Mouse (Mus musculus): ENCODE data around the gene Maip1.

Gene Maip1

GRCm38 (mm10) chr1:57428368-57429308, 22.5 kb downstream of the Maip1 start:
- DNase-seq (ENCODE audit: low read depth), result peak; percentile 62

GRCm38 (mm10) chr1:57429786-57430483, 23.8 kb downstream of the Maip1 start:
- no peak for DNase-seq (ENCODE audit: low read depth)

- no peak for DNase-seq (ENCODE audit: low read depth)
Observed at GRCm38 (mm10) chr1:57433141-57433540, 27.0 kb downstream of the Maip1 start.

- DNase-seq (ENCODE audit: low read depth), result no peak
Observed at GRCm38 (mm10) chr1:57436408-57436807, 30.3 kb downstream of the Maip1 start.

- no peak for DNase-seq (ENCODE audit: low read depth)
Observed at GRCm38 (mm10) chr1:57436954-57437353, 30.8 kb downstream of the Maip1 start.

- no peak for DNase-seq (ENCODE audit: low read depth)
Observed at GRCm38 (mm10) chr1:57439026-57439425, 32.9 kb downstream of the Maip1 start.

- DNase-seq (ENCODE audit: low read depth), result no peak
Observed at GRCm38 (mm10) chr1:57440771-57441170, 34.6 kb downstream of the Maip1 start.

- DNase-seq (ENCODE audit: low read depth), result no peak
Observed at GRCm38 (mm10) chr1:57445679-57446078, 39.6 kb downstream of the Maip1 start.

GRCm38 (mm10) chr1:57450241-57450640, 44.1 kb downstream of the Maip1 start:
- no peak for DNase-seq (ENCODE audit: low read depth)

GRCm38 (mm10) chr1:57460305-57460940, 54.3 kb downstream of the Maip1 start:
- no peak for DNase-seq (ENCODE audit: low read depth)

All from c-Kit-positive CD71-negative TER-119-negative erythroid progenitor cells, embryonic 14.5 days (primary cell).